Mouse (Mus musculus) embryonic facial prominence, embryonic 15.5 days (tissue): ENCODE measurements around the gene Nphp3. TPM values are rescaled to one million over a fixed set of nuclear protein-coding genes. Genes with fewer than 3 reads are reported as not detected.
A peak's percentile ranks its signal among the peaks of the same experiment; 100 is the strongest.

Experiments used
- ATAC-seq: fragments of 200-750 bp; cut with Nextera tagmentation; 2 replicates; pipeline ENCODE4 v1.8.0; 2017; ENCODE audit warnings: low read depth, moderate TSS enrichment; ENCODE audit not compliant: insufficient number of reproducible peaks, low FRiP score, low TSS enrichment
- H3K27ac ChIP-seq: fragments of 300-500 bp; sonication (generic); replicated peaks from 2 replicates; pipeline ENCODE4 v1.5.1; 2015; ENCODE audit warnings: mild to moderate bottlenecking, inconsistent platforms
- H3K27me3 ChIP-seq: fragments of 300-500 bp; sonication (generic); 2 replicates; pipeline ENCODE4 v1.6.1; 2015; ENCODE audit warnings: inconsistent platforms
- H3K36me3 ChIP-seq: fragments of 300-500 bp; sonication (generic); 2 replicates; pipeline ENCODE4 v1.6.1; 2015; ENCODE audit warnings: mild to moderate bottlenecking, inconsistent platforms
- H3K4me1 ChIP-seq: fragments of 300-500 bp; sonication (generic); 2 replicates; pipeline ENCODE4 v1.6.1; 2015; ENCODE audit warnings: inconsistent platforms
- H3K4me2 ChIP-seq: fragments of 300-500 bp; sonication (generic); replicated peaks from 2 replicates; pipeline ENCODE4 v1.6.1; 2015; ENCODE audit warnings: mild to moderate bottlenecking, inconsistent platforms
- H3K4me3 ChIP-seq: fragments of 300-500 bp; sonication (generic); replicated peaks from 2 replicates; pipeline ENCODE4 v1.5.1; 2015; ENCODE audit warnings: mild to moderate bottlenecking, inconsistent platforms
- H3K9ac ChIP-seq: fragments of 300-500 bp; sonication (generic); 2 replicates; pipeline ENCODE4 v1.6.1; 2015; ENCODE audit warnings: inconsistent platforms
- H3K9me3 ChIP-seq: fragments of 300-500 bp; sonication (generic); replicated peaks from 2 replicates; pipeline ENCODE4 v1.6.1; 2016; ENCODE audit warnings: inconsistent platforms
- WGBS: fragments of 180-500 bp; shearing (Covaris S2); methylation state at CpG from one replicate; pipeline ENCODE4 v1.1.7; 2015; 5-methylcytosine and 5-hydroxymethylcytosine counted together
- polyA plus RNA-seq: library from polyadenylated mRNA; unstranded; fragments of >200 nt; fragmentation: Nextera tagmentation; extraction: Ambion mirVana; gene quantifications from 2 replicates; pipeline ENCODE4 v1.2.1, GENCODE M21; 2015

The Nphp3 gene
- polyA plus RNA-seq, 1 experiment from 2014 or later = 6.8 TPM

DNA sequence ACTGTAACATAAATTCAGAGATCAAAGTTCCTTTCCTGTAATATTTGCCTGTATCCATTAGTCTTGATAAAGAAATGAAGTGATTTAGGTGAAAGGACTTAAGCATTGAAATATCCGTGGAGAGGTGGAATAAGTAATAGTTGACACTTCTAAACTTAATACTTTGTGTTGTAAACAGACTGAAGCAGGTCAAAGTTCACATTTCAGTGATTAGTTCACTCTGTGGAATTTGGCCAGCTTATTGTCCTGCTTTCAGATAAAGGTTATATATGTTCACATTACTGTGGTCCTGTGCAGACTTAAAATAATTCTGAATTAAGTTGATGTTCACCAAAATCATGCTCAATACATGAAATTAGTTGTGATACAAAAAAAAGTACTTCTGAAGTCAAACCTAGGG is 62.2 kb downstream of the Nphp3 start:
- Histone ChIP-seq H3K4me2 (no peak overlapping the region), H3K4me3 (no peak overlapping the region), H3K9ac (no peak overlapping the region), H3K27me3 (no peaks in the 10 kb centered on the region), H3K36me3 (peaks cover 11% of the 10 kb centered on the region), H3K9me3 (no peaks in the 10 kb centered on the region), H3K4me1 (peaks cover 19% of the 10 kb centered on the region), H3K27ac (no peak overlapping the region)
- WGBS = 26% methylated on average over 1 of the region's 1 CpGs
- no peak for ATAC-seq

DNA sequence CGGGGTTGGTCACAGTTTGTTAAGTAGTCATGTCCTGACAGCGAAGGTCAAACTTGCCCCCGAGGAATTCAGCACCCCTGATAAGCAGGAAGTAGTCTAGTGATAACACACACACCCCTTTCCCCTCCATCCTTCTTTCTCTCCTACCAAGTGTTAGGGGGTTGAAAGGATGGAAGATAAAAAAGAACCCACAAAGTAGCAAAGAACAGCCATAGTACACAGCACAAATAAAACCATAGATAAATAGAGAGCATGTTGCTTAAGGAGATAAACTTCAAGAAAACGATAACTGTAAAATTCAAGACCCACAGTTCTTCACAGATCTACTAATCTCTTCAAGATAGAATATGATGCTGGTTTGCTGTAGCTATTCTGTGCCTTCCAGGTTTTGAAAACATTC is 67.9 kb downstream of the Nphp3 start:
- Histone ChIP-seq H3K9me3 (no peaks in the 10 kb centered on the region), H3K9ac (no peak overlapping the region), H3K4me2 (no peak overlapping the region), H3K36me3 (no peaks in the 10 kb centered on the region), H3K27ac (no peak overlapping the region), H3K27me3 (no peaks in the 10 kb centered on the region), H3K4me1 (no peaks in the 10 kb centered on the region), H3K4me3 (no peak overlapping the region)
- 84% methylated on average over 4 of the region's 4 CpGs for WGBS
- no peak for ATAC-seq

DNA sequence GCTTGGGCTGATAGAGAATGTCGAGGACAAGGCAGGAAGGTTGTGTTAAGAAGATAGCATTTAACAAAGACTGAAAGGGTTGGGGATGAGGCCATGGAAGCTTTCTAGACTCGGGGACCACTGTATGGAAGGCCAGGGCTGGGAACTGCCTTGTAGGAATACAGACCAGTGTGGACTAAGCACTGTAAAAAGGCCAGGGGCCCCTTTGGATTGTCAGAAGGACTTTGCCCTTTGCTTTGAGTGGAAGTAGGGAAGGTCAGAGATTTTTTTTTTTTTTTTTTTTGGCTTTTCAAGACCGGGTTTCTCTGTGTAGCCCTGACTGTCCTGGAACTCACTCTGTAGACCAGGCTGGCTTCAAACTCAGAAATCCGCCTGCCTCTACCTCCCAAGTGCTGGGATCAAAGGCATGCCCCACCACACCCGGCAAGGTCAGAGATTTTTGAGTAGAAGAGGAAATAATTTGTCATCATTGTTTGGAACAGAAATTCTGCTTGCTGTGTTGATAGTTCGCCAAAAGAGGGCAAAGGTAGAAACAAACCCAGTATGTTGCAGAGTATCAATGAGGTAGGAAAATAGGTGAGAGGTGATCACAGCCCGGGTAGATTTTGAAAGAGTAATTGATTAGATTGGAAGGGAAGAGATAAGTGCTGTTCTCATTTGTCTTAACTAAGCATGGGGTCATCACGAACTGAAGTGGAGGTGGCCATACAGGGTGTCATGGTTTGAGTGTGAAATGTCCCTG is 68.7 kb downstream of the Nphp3 start:
- H3K4me2 ChIP-seq = no peak overlapping the region
- WGBS = 80% methylated on average over 8 of the region's 8 CpGs
- H3K9ac ChIP-seq = no peak overlapping the region
- no peak overlapping the region for H3K27ac ChIP-seq
- H3K9me3 ChIP-seq = no peaks in the 10 kb centered on the region
- no peaks in the 10 kb centered on the region for H3K36me3 ChIP-seq
- H3K4me3 ChIP-seq = no peak overlapping the region
- H3K27me3 ChIP-seq = no peaks in the 10 kb centered on the region
- no peak for ATAC-seq
- no peaks in the 10 kb centered on the region for H3K4me1 ChIP-seq

DNA sequence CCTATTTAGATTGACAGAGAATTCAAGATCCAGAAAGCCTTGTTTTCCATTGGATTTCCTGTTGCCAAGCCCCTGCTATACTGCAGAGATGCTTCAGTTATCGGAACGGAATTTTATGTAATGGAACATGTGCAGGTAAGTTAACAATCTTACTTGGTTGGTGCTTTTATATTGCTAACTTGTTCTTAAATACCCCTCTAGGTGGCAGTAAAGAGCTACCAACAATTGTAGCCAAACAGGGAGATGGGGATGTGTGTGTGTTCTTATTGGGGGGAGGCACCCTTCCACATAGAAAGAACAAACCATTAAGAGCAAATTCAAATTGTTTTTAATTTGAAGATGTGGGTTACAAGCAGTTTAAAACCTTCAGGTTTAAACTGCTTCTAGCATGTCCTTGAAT is 73.5 kb downstream of the Nphp3 start:
- no peaks in the 10 kb centered on the region for H3K27me3 ChIP-seq
- H3K4me2 ChIP-seq = no peak overlapping the region
- no peak overlapping the region for H3K4me3 ChIP-seq
- no peak overlapping the region for H3K9ac ChIP-seq
- no peak overlapping the region for H3K27ac ChIP-seq
- ATAC-seq = no peak
- no peaks in the 10 kb centered on the region for H3K9me3 ChIP-seq
- H3K4me1 ChIP-seq = no peaks in the 10 kb centered on the region
- H3K36me3 ChIP-seq = no peaks in the 10 kb centered on the region
- 67% methylated on average over 2 of the region's 2 CpGs for WGBS

DNA sequence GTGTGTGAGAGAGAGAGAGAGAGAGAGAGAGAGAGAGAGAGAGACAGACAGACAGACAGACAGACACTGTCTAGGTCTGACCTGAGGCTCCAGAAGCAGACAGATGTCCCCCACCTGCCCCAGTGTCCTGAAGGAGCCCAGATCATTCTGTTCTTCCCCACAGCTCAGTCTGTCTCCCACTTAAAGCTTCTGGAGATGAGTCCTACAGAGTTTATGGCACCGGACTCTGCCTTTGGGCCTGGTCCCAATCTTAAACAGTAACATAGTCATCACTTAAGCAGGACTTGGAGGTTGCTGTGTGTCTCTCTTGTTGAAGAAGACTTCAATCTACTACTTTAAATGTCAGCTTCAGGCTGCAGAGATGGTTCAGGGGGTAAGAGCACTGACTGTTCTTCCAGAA is 76.4 kb downstream of the Nphp3 start:
- no peaks in the 10 kb centered on the region for H3K4me1 ChIP-seq
- H3K27ac ChIP-seq = no peak overlapping the region
- H3K9ac ChIP-seq = no peak overlapping the region
- H3K27me3 ChIP-seq = no peaks in the 10 kb centered on the region
- no peak for ATAC-seq
- H3K4me3 ChIP-seq = no peak overlapping the region
- H3K36me3 ChIP-seq = no peaks in the 10 kb centered on the region
- no peaks in the 10 kb centered on the region for H3K9me3 ChIP-seq
- WGBS = 100% methylated on average over 1 of the region's 1 CpGs
- no peak overlapping the region for H3K4me2 ChIP-seq

DNA sequence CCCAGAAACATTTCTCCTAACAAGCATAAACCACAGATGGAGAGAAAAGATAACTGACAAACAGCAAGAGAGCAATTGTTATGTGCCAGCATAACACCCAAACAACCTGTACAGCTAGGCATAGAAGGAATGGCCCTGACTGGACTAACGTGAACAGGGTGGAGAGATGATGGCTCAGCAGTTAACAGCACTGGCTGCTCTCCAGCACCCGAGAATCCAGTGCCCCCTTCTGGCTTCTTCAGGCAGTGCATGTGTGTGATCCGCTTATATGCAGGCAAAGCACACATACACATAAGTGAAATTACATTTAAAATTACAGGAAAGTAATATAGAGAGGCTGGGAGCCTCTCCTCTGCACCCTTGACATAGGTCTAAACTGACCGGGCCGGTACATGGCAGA is 77.0 kb downstream of the Nphp3 start:
- Histone ChIP-seq H3K27me3 (no peaks in the 10 kb centered on the region), H3K4me1 (no peaks in the 10 kb centered on the region), H3K4me2 (no peak overlapping the region), H3K9ac (no peak overlapping the region), H3K27ac (no peak overlapping the region), H3K36me3 (no peaks in the 10 kb centered on the region; the same call in 1 of the 2 replicates), H3K4me3 (no peak overlapping the region), H3K9me3 (no peaks in the 10 kb centered on the region)
- WGBS = 46% methylated on average over 5 of the region's 5 CpGs
- no peak for ATAC-seq

DNA sequence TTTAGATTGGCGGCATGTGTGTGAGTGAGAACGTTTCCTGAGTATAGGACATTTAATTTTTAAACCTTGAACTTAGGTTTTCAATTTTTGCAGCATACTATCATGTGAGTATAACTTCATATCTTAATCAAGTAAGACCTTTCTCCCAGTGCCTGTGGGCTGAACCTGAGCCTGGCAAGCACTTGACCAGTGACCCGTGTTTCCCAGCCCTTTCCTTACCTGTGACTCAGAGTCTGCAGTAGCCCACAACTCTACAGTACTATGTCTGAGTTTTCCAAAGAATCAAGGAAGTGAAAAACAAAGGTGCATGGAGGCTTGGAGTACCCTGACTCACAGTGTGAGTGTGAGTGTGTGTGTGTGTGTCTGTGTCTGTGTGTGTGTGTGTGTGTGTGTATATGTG is 77.7 kb downstream of the Nphp3 start:
- no peak for ATAC-seq
- no peak overlapping the region for H3K9ac ChIP-seq
- H3K27me3 ChIP-seq = no peaks in the 10 kb centered on the region
- no peaks in the 10 kb centered on the region for H3K9me3 ChIP-seq
- no peak overlapping the region for H3K4me3 ChIP-seq
- no peaks in the 10 kb centered on the region for H3K4me1 ChIP-seq
- 72% methylated on average over 3 of the region's 3 CpGs for WGBS
- H3K36me3 ChIP-seq = no peaks in the 10 kb centered on the region; the same call in 1 of the 2 replicates
- H3K27ac ChIP-seq = no peak overlapping the region
- H3K4me2 ChIP-seq = no peak overlapping the region

DNA sequence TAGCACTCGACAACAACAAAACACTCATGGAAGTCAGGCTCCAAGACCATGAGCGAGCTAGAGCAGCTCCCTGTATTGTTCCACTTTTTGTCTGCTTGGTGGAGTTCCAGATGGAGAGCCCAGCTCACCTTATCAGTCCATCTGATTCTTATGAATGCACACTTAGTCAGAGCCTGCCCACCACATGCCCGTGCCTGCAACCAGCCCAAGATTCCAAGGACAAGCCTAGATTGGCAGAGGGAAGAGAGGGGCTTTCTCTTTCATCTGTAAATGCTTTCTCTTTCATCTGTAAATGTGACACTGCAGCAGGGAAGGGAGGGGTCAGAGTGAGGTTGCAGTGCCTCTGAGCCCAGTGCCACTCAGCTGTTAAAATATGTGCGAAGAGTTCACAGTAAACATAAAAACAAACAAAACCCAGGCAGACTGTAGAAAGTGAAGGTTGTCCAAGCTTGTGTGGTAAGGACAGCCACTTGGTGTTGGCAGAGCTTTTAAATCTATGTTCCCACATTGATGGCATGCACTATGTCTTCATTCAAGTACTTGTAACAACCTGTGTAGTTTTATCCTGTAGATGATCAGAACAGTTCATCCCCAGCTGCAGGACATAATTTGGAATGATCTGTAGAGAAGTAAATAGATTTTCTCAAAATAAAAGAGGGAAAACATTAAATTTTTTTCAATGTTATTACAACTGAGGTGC is 83.5 kb downstream of the Nphp3 start:
- H3K4me1 ChIP-seq = peaks cover 11% of the 10 kb centered on the region
- H3K27ac ChIP-seq = no peak overlapping the region
- 58% methylated on average over 4 of the region's 4 CpGs for WGBS
- ATAC-seq = peak; percentile 57; the same call in 1 of the 2 replicates
- H3K4me3 ChIP-seq = no peak overlapping the region
- no peaks in the 10 kb centered on the region for H3K9me3 ChIP-seq
- H3K36me3 ChIP-seq = peaks cover 5% of the 10 kb centered on the region; the same call in 1 of the 2 replicates
- H3K4me2 ChIP-seq = no peak overlapping the region
- H3K27me3 ChIP-seq = no peaks in the 10 kb centered on the region
- no peak overlapping the region for H3K9ac ChIP-seq

DNA sequence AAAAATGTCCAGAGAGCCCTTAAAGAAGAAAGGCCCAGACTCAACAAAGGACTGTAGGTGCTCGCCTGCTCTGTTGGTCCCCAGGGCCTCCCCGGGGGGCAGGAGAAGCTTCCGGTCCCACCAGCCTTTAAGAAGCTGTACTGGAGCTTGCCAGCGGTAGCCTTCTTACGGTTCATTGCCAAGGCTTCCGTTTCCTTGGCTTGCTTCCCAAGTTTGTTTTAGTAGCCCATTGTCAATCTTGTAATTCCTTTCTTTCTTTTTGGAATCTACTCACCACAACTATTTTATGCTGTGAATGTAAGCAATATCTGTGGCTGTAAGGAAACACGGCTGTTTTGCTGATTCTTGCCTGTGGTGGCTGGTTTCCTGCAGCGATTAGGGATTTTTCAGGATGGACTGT is 86.2 kb downstream of the Nphp3 start:
- Histone ChIP-seq H3K9me3 (no peaks in the 10 kb centered on the region), H3K4me1 (peaks cover 11% of the 10 kb centered on the region), H3K27ac (peak overlapping the region; percentile 61), H3K27me3 (no peaks in the 10 kb centered on the region), H3K36me3 (peaks cover 5% of the 10 kb centered on the region; the same call in 1 of the 2 replicates), H3K9ac (no peak overlapping the region), H3K4me2 (no peak overlapping the region), H3K4me3 (no peak overlapping the region)
- WGBS = 41% methylated on average over 8 of the region's 8 CpGs
- ATAC-seq = peak; percentile 34; the same call in 1 of the 2 replicates

DNA sequence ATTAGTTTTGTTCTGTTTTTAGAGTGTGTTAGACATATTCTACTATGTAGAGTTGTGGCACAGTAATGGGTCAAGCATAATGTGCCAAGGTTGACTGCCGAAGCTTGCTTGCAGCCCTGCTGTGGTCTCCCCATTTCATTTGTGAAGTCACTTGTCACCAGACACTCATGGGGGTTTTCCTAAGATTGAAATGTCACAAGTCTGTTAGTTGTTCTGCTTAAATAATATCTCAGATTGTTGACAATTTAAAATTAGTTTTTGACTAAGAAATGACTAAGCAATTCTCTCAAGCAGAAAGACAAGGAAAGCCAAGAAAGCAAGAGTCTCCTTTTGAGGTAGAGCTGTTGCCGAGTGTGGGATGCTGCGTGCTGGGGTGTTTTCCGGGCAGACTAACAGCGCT is 90.6 kb downstream of the Nphp3 start:
- no peaks in the 10 kb centered on the region for H3K27me3 ChIP-seq
- H3K9me3 ChIP-seq = no peaks in the 10 kb centered on the region
- H3K36me3 ChIP-seq = 0 out of 2 replicates have a peak, but pooled peaks cover 5% of the 10 kb centered on the region
- 91% methylated on average over 5 of the region's 5 CpGs for WGBS
- ATAC-seq = no peak
- peaks cover 11% of the 10 kb centered on the region for H3K4me1 ChIP-seq
- H3K4me3 ChIP-seq = no peak overlapping the region
- no peak overlapping the region for H3K9ac ChIP-seq
- H3K4me2 ChIP-seq = no peak overlapping the region
- H3K27ac ChIP-seq = no peak overlapping the region
